Mouse (Mus musculus) heart, adult 2 months (tissue): Measurements from ENCODE around the gene Gnb4. TPM values are rescaled to one million over a fixed set of nuclear protein-coding genes. Genes with fewer than 3 reads are reported as not detected.

Experiments used
- DNase-seq, 2 experiments: peaks; one replicate each; pipeline ENCODE4 v3.0.0; 2021
- H3K27ac ChIP-seq: fragments of 200-600 bp; 2 replicates; pipeline ENCODE4 v1.8.1; 2022
- H3K27me3 ChIP-seq: fragments of 200-500 bp; 2 replicates; pipeline ENCODE4 v1.6.1; 2012; ENCODE audit warnings: mild to moderate bottlenecking, low read length, inconsistent platforms, mixed read lengths; ENCODE audit not compliant: control insufficient read depth, insufficient read depth
- H3K36me3 ChIP-seq: fragments of 200-500 bp; 2 replicates; pipeline ENCODE4 v1.6.1; 2012; ENCODE audit warnings: low read length, inconsistent platforms; ENCODE audit not compliant: control insufficient read depth, insufficient read depth
- H3K4me1 ChIP-seq: fragments of 200-500 bp; 2 replicates; pipeline ENCODE4 v1.6.1; 2011; ENCODE audit warnings: low read length; ENCODE audit not compliant: control insufficient read depth, insufficient read depth
- H3K4me3 ChIP-seq: fragments of 200-600 bp; 2 replicates; pipeline ENCODE4 v1.8.1; 2022
- H3K79me2 ChIP-seq: fragments of 200-500 bp; replicated peaks from 2 replicates; pipeline ENCODE4 v1.6.1; 2012; ENCODE audit warnings: mild to moderate bottlenecking, inconsistent platforms, low read length, moderate library complexity, mixed read lengths; ENCODE audit not compliant: control insufficient read depth, insufficient read depth
- H3K9ac ChIP-seq: fragments of 200-500 bp; 2 replicates; pipeline ENCODE4 v1.6.1; 2012; ENCODE audit warnings: low read depth, mild to moderate bottlenecking, control low read depth, inconsistent platforms, low read length, mixed read lengths
- CTCF ChIP-seq: fragments of 200-600 bp; IDR thresholded peaks from 2 replicates; pipeline ENCODE4 v1.8.1; 2022; ENCODE audit warnings: antibody characterized with exemption, mild to moderate bottlenecking, moderate library complexity
- EP300 ChIP-seq: fragments of 200-500 bp; IDR thresholded peaks from 2 replicates; pipeline ENCODE4 v1.6.1; 2011; ENCODE audit warnings: low read depth, low read length, control low read depth; ENCODE audit not compliant: insufficient read depth
- POLR2A ChIP-seq: fragments of 200-500 bp; IDR thresholded peaks from 2 replicates; pipeline ENCODE4 v1.6.1; 2011; ENCODE audit warnings: mild to moderate bottlenecking, low read depth, low read length, control low read depth; ENCODE audit not compliant: insufficient read depth
- WGBS: fragments of 180-500 bp; shearing (Covaris S2); methylation state at CpG from one replicate; pipeline ENCODE4 v1.1.7; 2018; 5-methylcytosine and 5-hydroxymethylcytosine counted together
- intact Hi-C: fragments of 180-260 bp; cut with DNase I; formaldehyde crosslinking; loops from one replicate; pipeline ENCODE4 v1.15.1; 2025
- polyA plus RNA-seq: library from polyadenylated mRNA; depleted of rRNA; stranded (reverse); fragments of >200 nt; gene quantifications from 2 replicates; pipeline ENCODE4 v1.2.3, GENCODE M21; 2012
- total RNA-seq, 2 experiments: library from RNA; stranded (reverse); gene quantifications; 2 replicates each; pipeline ENCODE4 v1.2.3; 2021

Gene Gnb4
- total and polyA plus RNA-seq, 3 experiments, result 12.4 to 18.5 (median 15.5) TPM

DNA sequence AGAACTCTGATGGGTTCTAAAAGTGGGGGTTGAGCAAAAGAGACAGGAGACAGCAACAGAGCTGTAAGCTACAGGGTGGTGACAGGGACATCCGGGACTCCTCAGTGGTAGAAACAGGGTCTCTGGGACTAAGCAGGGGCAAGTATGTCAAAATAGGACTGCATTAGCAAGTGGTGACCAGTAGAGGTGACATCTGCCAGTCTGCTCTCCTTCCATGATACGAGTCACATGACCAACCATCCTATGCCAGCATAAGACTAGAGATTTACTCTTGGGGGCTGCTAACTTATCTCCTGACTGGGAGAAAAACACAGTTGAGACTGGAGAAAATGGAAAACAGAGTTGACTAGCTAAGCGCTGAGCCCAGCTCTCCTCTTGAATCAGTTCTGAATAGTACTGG lies 30.1 kb downstream of the Gnb4 start:
- no peak for TF ChIP-seq POLR2A
- TF ChIP-seq CTCF, result 0 out of 2 replicates have a peak, but pooled peaks have one; percentile 6
- 90% methylated on average over 3 of the region's 3 CpGs for WGBS
- Histone ChIP-seq H3K9ac (no peak overlapping the region), H3K4me3 (no peak overlapping the region), H3K4me1 (peaks cover 3% of the 10 kb centered on the region), H3K79me2 (no peaks in the 10 kb centered on the region), H3K27me3 (no peaks in the 10 kb centered on the region), H3K36me3 (peaks cover under 1% of the 10 kb centered on the region), H3K27ac (no peak overlapping the region)
- intact Hi-C loops, result no loop called here
- no peak for DNase-seq

DNA sequence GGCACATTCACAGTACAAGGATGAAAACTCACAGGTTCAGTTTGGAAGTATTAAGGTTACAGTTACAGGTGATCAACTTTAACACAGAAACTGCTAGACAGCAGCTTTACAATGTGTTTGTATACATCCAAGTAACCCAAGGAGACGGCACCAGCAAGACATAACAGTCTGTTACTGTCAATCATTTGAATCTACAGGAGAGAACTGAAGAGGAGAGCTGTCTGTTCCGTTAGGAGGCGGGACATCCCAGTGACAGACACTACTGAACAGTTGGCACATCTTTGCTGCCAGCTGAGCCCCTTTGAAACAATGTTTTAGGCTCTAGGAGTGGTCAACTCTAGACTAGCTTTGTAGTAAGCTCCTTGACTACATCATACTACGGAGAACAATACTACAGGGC lies 32.9 kb downstream of the Gnb4 start:
- WGBS, result 93% methylated on average over 4 of the region's 4 CpGs
- Histone ChIP-seq H3K79me2 (no peaks in the 10 kb centered on the region), H3K27me3 (no peaks in the 10 kb centered on the region), H3K36me3 (peaks cover 13% of the 10 kb centered on the region), H3K9ac (no peak overlapping the region), H3K27ac (no peak overlapping the region), H3K4me1 (no peaks in the 10 kb centered on the region), H3K4me3 (no peak overlapping the region)
- no peak for TF ChIP-seq CTCF
- TF ChIP-seq POLR2A, result no peak
- no peak for TF ChIP-seq EP300
- no peak for DNase-seq
- intact Hi-C loops, result no loop called here

DNA sequence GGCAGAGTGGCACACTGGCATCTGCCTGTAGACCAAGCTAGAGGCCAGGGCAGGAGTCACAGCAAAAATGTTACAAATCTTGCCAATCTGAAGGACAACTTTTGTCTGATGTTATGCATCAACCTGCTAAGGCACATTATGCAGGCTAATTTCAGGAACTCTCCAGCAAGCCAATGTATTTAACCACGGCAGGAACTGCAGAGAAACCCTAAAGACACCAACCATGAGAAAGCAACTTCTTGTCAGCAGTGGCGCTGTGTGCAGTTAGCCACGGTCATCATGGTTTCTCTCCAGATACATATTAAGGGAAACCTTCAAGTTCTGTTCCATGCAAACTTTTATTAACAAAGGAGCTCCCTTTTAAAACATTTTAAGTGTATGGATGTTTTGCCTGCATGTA lies 34.5 kb downstream of the Gnb4 start:
- H3K27ac ChIP-seq, result no peak overlapping the region
- H3K4me3 ChIP-seq, result no peak overlapping the region
- no peak overlapping the region for H3K9ac ChIP-seq
- TF ChIP-seq POLR2A (no peak), EP300 (no peak), CTCF (no peak)
- intact Hi-C loops, result no loop called here
- H3K4me1 ChIP-seq, result no peaks in the 10 kb centered on the region
- no peaks in the 10 kb centered on the region for H3K79me2 ChIP-seq
- 88% methylated on average over 3 of the region's 3 CpGs for WGBS
- H3K27me3 ChIP-seq, result no peaks in the 10 kb centered on the region
- no peak for DNase-seq
- H3K36me3 ChIP-seq, result peaks cover 18% of the 10 kb centered on the region

DNA sequence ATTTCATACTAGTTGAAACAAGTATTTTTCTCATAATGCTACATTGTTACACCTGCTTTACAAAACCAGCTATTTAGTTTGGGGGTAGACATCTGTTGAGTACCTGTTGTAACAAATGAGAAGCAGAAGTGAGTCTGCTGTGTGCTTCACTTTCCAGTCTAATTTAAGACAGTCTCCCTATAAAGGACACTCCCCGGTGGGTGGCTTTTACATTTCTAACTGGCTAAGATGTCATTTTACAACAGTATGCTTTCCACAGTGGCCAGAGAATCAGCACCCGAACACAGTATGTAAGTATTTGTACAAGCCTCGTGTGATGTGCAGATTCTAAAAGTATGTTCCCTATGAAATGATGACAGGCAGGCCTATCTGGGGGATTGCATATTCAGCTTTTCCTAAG lies 35.6 kb downstream of the Gnb4 start:
- peaks cover 18% of the 10 kb centered on the region for H3K36me3 ChIP-seq

DNA sequence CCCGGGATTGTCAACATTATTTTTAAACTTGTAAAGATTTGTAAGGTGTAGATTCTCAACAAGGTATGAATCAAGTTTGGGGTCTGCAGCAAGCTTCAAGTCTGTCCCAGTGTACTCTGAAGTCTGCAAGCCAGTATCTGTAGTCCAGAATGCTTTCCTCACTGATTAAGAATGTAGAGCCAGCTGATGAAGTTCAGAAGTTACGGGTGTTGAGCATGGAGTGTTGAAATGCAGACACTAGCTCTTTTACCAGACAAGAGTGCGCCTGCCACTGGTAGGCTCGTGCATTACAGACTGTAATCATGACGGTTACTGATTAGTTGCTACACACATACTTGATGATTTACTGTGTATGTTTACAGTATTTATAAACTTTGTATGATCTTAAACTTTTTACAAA lies 37.6 kb downstream of the Gnb4 start:
- no peak overlapping the region for H3K4me3 ChIP-seq
- H3K36me3 ChIP-seq, result peaks cover 18% of the 10 kb centered on the region
- H3K27ac ChIP-seq, result no peak overlapping the region
- 64% methylated on average over 5 of the region's 5 CpGs for WGBS
- H3K4me1 ChIP-seq, result no peaks in the 10 kb centered on the region
- intact Hi-C loops, result no loop called here
- no peaks in the 10 kb centered on the region for H3K79me2 ChIP-seq
- H3K9ac ChIP-seq, result no peak overlapping the region
- H3K27me3 ChIP-seq, result no peaks in the 10 kb centered on the region
- TF ChIP-seq CTCF (peak; percentile 33), POLR2A (no peak), EP300 (no peak)
- no peak for DNase-seq

More for the DNA sequence above, 35.6 kb downstream of the Gnb4 start:
- no peak for TF ChIP-seq CTCF
- 71% methylated on average over 3 of the region's 3 CpGs for WGBS
- intact Hi-C loops, result no loop called here
- DNase-seq, result no peak
- no peaks in the 10 kb centered on the region for H3K27me3 ChIP-seq
- no peak overlapping the region for H3K4me3 ChIP-seq
- no peak overlapping the region for H3K27ac ChIP-seq
- no peaks in the 10 kb centered on the region for H3K4me1 ChIP-seq
- H3K79me2 ChIP-seq, result no peaks in the 10 kb centered on the region
- no peak overlapping the region for H3K9ac ChIP-seq

DNA sequence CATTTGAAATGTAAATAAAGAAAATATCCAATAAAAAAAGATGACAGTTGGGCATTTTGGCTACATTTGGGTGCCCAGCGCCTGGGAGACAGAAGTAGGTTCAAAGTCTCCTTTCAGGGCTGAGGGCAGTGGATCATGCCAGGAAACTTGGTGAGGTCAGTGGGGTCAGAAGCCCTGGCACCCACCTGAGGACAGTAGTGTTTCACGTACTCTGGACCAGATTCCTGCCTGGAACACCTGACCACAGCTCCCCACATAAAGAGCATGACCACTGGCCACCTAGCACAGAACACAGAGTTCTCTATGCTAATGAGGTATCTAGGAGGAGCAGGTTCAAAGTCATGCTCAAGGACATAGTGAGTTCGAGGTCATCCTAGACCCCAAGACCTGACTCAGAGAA lies 41.2 kb downstream of the Gnb4 start:
- intact Hi-C loops, result no loop called here
- H3K27ac ChIP-seq, result no peak overlapping the region
- H3K9ac ChIP-seq, result no peak overlapping the region
- peaks cover 16% of the 10 kb centered on the region for H3K36me3 ChIP-seq
- H3K27me3 ChIP-seq, result no peaks in the 10 kb centered on the region
- DNase-seq, result no peak
- TF ChIP-seq CTCF, result no peak
- H3K4me1 ChIP-seq, result no peaks in the 10 kb centered on the region
- H3K79me2 ChIP-seq, result no peaks in the 10 kb centered on the region
- 77% methylated on average over 3 of the region's 3 CpGs for WGBS
- H3K4me3 ChIP-seq, result no peak overlapping the region

DNA sequence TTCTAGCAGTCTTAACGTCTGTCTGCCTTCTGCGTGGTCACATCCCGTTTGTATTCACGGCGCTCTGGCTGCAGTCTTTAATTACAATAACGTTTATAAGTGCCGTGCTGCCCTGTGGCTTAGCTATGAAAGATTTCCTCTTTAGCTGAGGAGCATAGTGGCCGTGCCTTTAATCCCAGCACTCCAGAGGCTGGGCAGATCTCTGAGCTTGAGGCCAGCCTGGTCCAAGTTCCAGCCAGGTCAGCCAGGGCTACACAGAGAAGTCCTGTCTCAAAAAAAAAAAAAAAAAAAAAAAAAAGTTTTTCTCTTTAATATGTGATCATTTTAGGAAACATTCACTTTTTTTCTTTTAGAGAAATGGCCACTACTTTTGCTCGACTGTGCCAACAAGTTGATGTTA lies 42.5 kb downstream of the Gnb4 start:
- Histone ChIP-seq H3K9ac (no peak overlapping the region), H3K79me2 (no peaks in the 10 kb centered on the region), H3K27ac (no peak overlapping the region), H3K27me3 (no peaks in the 10 kb centered on the region), H3K36me3 (peaks cover 17% of the 10 kb centered on the region), H3K4me1 (no peaks in the 10 kb centered on the region), H3K4me3 (no peak overlapping the region)
- TF ChIP-seq EP300, result no peak
- no peak for TF ChIP-seq POLR2A
- TF ChIP-seq CTCF, result no peak
- intact Hi-C loops, result no loop called here
- 77% methylated on average over 9 of the region's 9 CpGs for WGBS
- DNase-seq, result no peak
